In genomic region chr10:66734853-66735252, GRCm38 (mm10) we compare ENCODE assay signal across 9 mouse cellular contexts.
DNase-seq lines count a peak whose midpoint lies in the region; ATAC-seq and TF ChIP-seq lines count a peak whose summit lies in the region.
"Had no signal": no experiment of that assay in that cellular context is flagged by ENCODE, and none has a peak within 500 bp of the region (broad histone marks: within the 10 kb centered on the region; RNA-seq: fewer than 3 reads in every experiment).

No protein-coding gene starts in this region.

- peak; percentile 12 for DNase-seq in heart, postnatal 4 days
- no peak for DNase-seq in heart, adult 9 months (ENCODE audit: low spot score in 2 of 2)
- no peak for DNase-seq in lung, postnatal 0 days (ENCODE audit: low spot score)
- no peak for DNase-seq in lung, postnatal 4 days
- peak; percentile 69 for DNase-seq in cerebellum, adult 9-10 months
- DNase-seq in retina, embryonic 14.5 days (ENCODE audit: low spot score), result peak; percentile 51
- no peak for DNase-seq in gastrocnemius, postnatal 36 days

- intact Hi-C loops in gastrocnemius, postnatal 36 days (cut with DNase I), result no loop called here

- H3K27me3 ChIP-seq in lung, postnatal 0 days (replicated peaks; ENCODE audit: insufficient read depth, low read length), result no peaks in the 10 kb centered on the region

- no peak overlapping the region for H3K27ac ChIP-seq in lung, postnatal 0 days (ENCODE audit: low read length)
- H3K27ac ChIP-seq: liver, embryonic 14.5 days; midbrain, embryonic 10.5 days had no signal

- no peaks in the 10 kb centered on the region for H3K9me3 ChIP-seq in lung, postnatal 0 days (ENCODE audit: low read length)

- 65% methylated on average over 5 of the region's 5 CpGs for WGBS in lung, postnatal 0 days

- peak; percentile 19; the same call in 1 of the 2 replicates for TF ChIP-seq CTCF in lung, postnatal 0 days (IDR thresholded peaks at IDR 0.05)

- no peak for TF ChIP-seq EP300 in lung, postnatal 0 days (IDR thresholded peaks at IDR 0.05)

- ATAC-seq in lung, postnatal 0 days, result no peak

- no peak overlapping the region for H3K4me3 ChIP-seq in lung, postnatal 0 days (ENCODE audit: low read depth, low read length)
- H3K4me3 ChIP-seq: midbrain, embryonic 10.5 days had no signal

- no peaks in the 10 kb centered on the region for H3K4me1 ChIP-seq in lung, postnatal 0 days (ENCODE audit: insufficient read depth, low read depth, low read length)
- H3K4me1 ChIP-seq: midbrain, embryonic 10.5 days had no signal

- no peaks in the 10 kb centered on the region for H3K36me3 ChIP-seq in lung, postnatal 0 days (ENCODE audit: insufficient read depth, low read length)
- H3K36me3 ChIP-seq: midbrain, embryonic 10.5 days had no signal

- H3K9ac ChIP-seq in lung, postnatal 0 days (replicated peaks; ENCODE audit: low read depth), result no peak overlapping the region
- H3K9ac ChIP-seq: liver, embryonic 14.5 days had no signal

- H3K4me2 ChIP-seq in lung, postnatal 0 days (replicated peaks; ENCODE audit: low read depth, low read length), result no peak overlapping the region

Comparison
In these comparisons a context has a peak if more than half of its experiments do, and no peak if none do; other contexts are left out.
1. DNase-seq: peak in heart, postnatal 4 days (single experiment), cerebellum, adult 9-10 months (single experiment) and retina, embryonic 14.5 days (single experiment); none in heart, adult 9 months (0 of 2), lung, postnatal 0 days (single experiment), lung, postnatal 4 days (0 of 2) and gastrocnemius, postnatal 36 days (0 of 2).